Mouse (Mus musculus): ENCODE data around the gene Olfr866.

DNA sequence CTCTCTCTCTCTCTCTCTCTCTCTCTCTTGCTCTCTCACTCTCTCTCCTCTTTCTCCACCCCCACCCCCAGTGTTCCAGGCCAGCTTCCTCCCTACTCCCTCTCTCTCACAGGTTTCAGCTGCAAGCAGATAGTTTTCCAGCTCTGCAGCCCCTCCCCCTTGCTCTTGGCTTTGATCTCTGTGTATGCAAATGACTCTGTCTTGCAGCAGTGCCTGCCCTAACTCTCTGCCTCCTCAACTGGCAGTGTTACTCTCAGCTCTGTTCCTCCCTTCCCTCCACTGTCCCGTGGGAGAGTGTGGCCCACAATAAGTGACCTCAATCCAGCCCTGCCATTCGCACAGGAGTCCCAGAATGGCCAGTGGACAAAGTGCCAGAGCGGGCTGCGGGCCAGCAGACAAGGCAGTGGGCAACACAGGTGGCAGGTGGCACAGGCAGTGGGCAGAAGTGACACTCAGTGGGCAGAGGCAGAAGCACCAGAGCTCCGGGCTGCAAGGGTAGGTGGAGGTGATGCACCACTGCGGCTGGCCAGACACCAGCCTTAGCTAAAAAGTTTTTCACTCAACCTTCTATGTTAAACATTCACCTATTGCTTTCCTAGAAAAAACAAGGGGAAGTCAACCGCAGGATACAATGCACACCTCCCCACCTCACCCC is 45.8 kb upstream of the Olfr866 start:
- no peak for TF ChIP-seq CTCF (IDR thresholded peaks at IDR 0.05; ENCODE audit: low read depth)
- no peak for TF ChIP-seq EP300 (IDR thresholded peaks at IDR 0.05; ENCODE audit: low read depth)

All from heart, postnatal 0 days (tissue).